10 mouse cellular contexts compared by ENCODE assay signal in the genomic region with DNA sequence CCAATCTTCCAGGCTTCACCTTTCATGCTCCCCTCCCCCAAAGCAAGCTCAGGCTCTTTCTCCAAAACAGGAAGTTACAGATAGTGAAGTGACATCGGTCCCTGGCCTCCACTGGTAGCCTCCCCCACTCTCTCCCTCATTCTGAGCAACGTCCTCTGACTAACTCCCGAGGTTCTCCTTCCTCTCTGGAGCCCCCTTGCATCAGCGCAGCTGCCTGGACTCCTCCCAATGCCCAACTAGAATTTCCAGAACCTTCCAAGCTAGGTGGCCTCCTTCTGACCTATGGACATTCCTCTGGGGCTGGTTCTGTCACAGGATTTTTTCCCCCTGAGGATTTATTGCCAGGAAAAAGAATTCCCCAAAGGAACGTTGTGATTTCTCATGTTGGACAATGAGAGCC.
DNase-seq lines count a peak whose midpoint lies in the region; ATAC-seq and TF ChIP-seq lines count a peak whose summit lies in the region.
"Had no signal": no experiment of that assay in that cellular context is flagged by ENCODE, and none has a peak within 500 bp of the region (broad histone marks: within the 10 kb centered on the region; RNA-seq: fewer than 3 reads in every experiment).

No protein-coding gene starts in this region.

- H3K4me2 ChIP-seq in forebrain, embryonic 13.5 days: no peak overlapping the region
- no peak overlapping the region for H3K4me2 ChIP-seq in stomach, embryonic 15.5 days
- H3K4me2 ChIP-seq in stomach, postnatal 0 days (replicated peaks; ENCODE audit: low read depth): no peak overlapping the region
- H3K4me2 ChIP-seq: forebrain, embryonic 15.5 days; neural tube, embryonic 13.5 days had no signal

- no peak overlapping the region for H3K4me3 ChIP-seq in forebrain, embryonic 10.5 days
- H3K4me3 ChIP-seq in forebrain, embryonic 13.5 days: no peak overlapping the region
- no peak overlapping the region for H3K4me3 ChIP-seq in stomach, embryonic 15.5 days (replicated peaks)
- H3K4me3 ChIP-seq in stomach, postnatal 0 days (ENCODE audit: low read depth, low read length): no peak overlapping the region
- H3K4me3 ChIP-seq in macrophage (ENCODE audit: inconsistent target): no peak overlapping the region
- H3K4me3 ChIP-seq: forebrain, embryonic 15.5 days; neural tube, embryonic 13.5 days had no signal

- TF ChIP-seq EP300 in stomach, postnatal 0 days (optimal IDR thresholded peaks at IDR 0.05): no peak

- 0 out of 2 replicates have a peak overlapping the region, but pooled peaks have one; percentile 12 for H3K27ac ChIP-seq in forebrain, embryonic 10.5 days
- H3K27ac ChIP-seq in forebrain, embryonic 13.5 days: no peak overlapping the region
- H3K27ac ChIP-seq in stomach, embryonic 15.5 days: no peak overlapping the region
- H3K27ac ChIP-seq in stomach, postnatal 0 days (replicated peaks): no peak overlapping the region
- H3K27ac ChIP-seq in macrophage: peak overlapping the region; percentile 48
- H3K27ac ChIP-seq: forebrain, embryonic 15.5 days; neural tube, embryonic 13.5 days had no signal

- DNase-seq in forebrain, embryonic 10.5 days (ENCODE audit: extremely low spot score, low spot score): no peak
- DNase-seq in stomach, postnatal 0 days (ENCODE audit: low spot score): no peak
- no peak for DNase-seq in cerebellum, postnatal 14 days
- DNase-seq in cerebellum, postnatal 25 days: no peak
- no peak for DNase-seq in Muller cell, postnatal 12 days (ENCODE audit: inconsistent ontology term)

- no peaks in the 10 kb centered on the region for H3K79me2 ChIP-seq in macrophage (ENCODE audit: inconsistent target)

- WGBS in forebrain, embryonic 10.5 days: 58% methylated on average over 5 of the region's 5 CpGs
- whole genome bisulfite sequencing in forebrain, embryonic 13.5 days: 76% methylated on average over 5 of the region's 5 CpGs
- 13% methylated on average over 5 of the region's 5 CpGs for WGBS in stomach, embryonic 15.5 days
- WGBS in stomach, postnatal 0 days: 36% methylated on average over 5 of the region's 5 CpGs
- 22% methylated on average over 5 of the region's 5 CpGs for WGBS in macrophage (ENCODE audit: missing documents)

- H3K4me1 ChIP-seq in forebrain, embryonic 10.5 days: peaks cover 25% of the 10 kb centered on the region; the same call in 1 of the 2 replicates
- H3K4me1 ChIP-seq in forebrain, embryonic 13.5 days: no peaks in the 10 kb centered on the region
- H3K4me1 ChIP-seq in stomach, embryonic 15.5 days: peaks cover 16% of the 10 kb centered on the region; the same call in 1 of the 2 replicates
- H3K4me1 ChIP-seq in stomach, postnatal 0 days (replicated peaks; ENCODE audit: control insufficient read depth, insufficient read depth): no peaks in the 10 kb centered on the region
- H3K4me1 ChIP-seq: forebrain, embryonic 15.5 days; neural tube, embryonic 13.5 days had no signal

- H3K9ac ChIP-seq in forebrain, embryonic 13.5 days: no peak overlapping the region
- no peak overlapping the region for H3K9ac ChIP-seq in stomach, embryonic 15.5 days
- no peak overlapping the region for H3K9ac ChIP-seq in stomach, postnatal 0 days (ENCODE audit: low read length)
- H3K9ac ChIP-seq: forebrain, embryonic 15.5 days; neural tube, embryonic 13.5 days had no signal

- no peak for ATAC-seq in forebrain, embryonic 13.5 days
- ATAC-seq in stomach, embryonic 15.5 days (ENCODE audit: insufficient read depth, low FRiP score, low read depth): peak; percentile 16; the same call in 1 of the 2 replicates
- ATAC-seq in stomach, postnatal 0 days (ENCODE audit: low FRiP score, low TSS enrichment): no peak
- ATAC-seq: forebrain, embryonic 15.5 days had no signal

- no peaks in the 10 kb centered on the region for H3K36me3 ChIP-seq in forebrain, embryonic 10.5 days (replicated peaks)
- no peaks in the 10 kb centered on the region for H3K36me3 ChIP-seq in forebrain, embryonic 13.5 days (ENCODE audit: poor library complexity, severe bottlenecking)
- H3K36me3 ChIP-seq in stomach, embryonic 15.5 days: no peaks in the 10 kb centered on the region
- H3K36me3 ChIP-seq in stomach, postnatal 0 days (ENCODE audit: control insufficient read depth, insufficient read depth, low read length): no peaks in the 10 kb centered on the region
- no peaks in the 10 kb centered on the region for H3K36me3 ChIP-seq in macrophage (ENCODE audit: inconsistent target)
- H3K36me3 ChIP-seq: forebrain, embryonic 15.5 days; neural tube, embryonic 13.5 days had no signal

- H3K9me3 ChIP-seq in forebrain, embryonic 10.5 days: peaks cover 3% of the 10 kb centered on the region; the same call in 1 of the 2 replicates
- H3K9me3 ChIP-seq in forebrain, embryonic 13.5 days (replicated peaks): 0 out of 2 replicates have a peak, but pooled peaks cover 5% of the 10 kb centered on the region
- no peaks in the 10 kb centered on the region for H3K9me3 ChIP-seq in stomach, embryonic 15.5 days
- H3K9me3 ChIP-seq in stomach, postnatal 0 days (ENCODE audit: control insufficient read depth, low read length): no peaks in the 10 kb centered on the region
- H3K9me3 ChIP-seq: forebrain, embryonic 15.5 days had no signal

- peaks cover 28% of the 10 kb centered on the region for H3K27me3 ChIP-seq in forebrain, embryonic 10.5 days (ENCODE audit: poor library complexity, severe bottlenecking)
- peaks cover 12% of the 10 kb centered on the region for H3K27me3 ChIP-seq in forebrain, embryonic 13.5 days
- H3K27me3 ChIP-seq in stomach, embryonic 15.5 days (replicated peaks): no peaks in the 10 kb centered on the region
- no peaks in the 10 kb centered on the region for H3K27me3 ChIP-seq in stomach, postnatal 0 days (ENCODE audit: control insufficient read depth, insufficient read depth, low read length)
- H3K27me3 ChIP-seq: forebrain, embryonic 15.5 days; neural tube, embryonic 13.5 days had no signal

- TF ChIP-seq CTCF in stomach, postnatal 0 days (IDR thresholded peaks at IDR 0.05; ENCODE audit: low read depth): no peak

Comparison
In these comparisons a context has a peak if more than half of its experiments do, and no peak if none do; other contexts are left out.
1. H3K27ac ChIP-seq: peak in forebrain, embryonic 10.5 days (single experiment) and macrophage (single experiment); none in forebrain, embryonic 13.5 days (single experiment), stomach, embryonic 15.5 days (single experiment) and stomach, postnatal 0 days (single experiment).